Mouse (Mus musculus) layer of hippocampus, postnatal 25 days (tissue): ENCODE measurements around the gene Cct4. TPM values are rescaled to one million over a fixed set of nuclear protein-coding genes. Genes with fewer than 3 reads are reported as not detected.

Source experiments
- DNase-seq, 2 experiments: peaks; one replicate each; pipeline ENCODE4 v3.0.0; 2022; ENCODE audit warnings: mixed read lengths in 2 of 2, low spot score in 1 of 2; ENCODE audit errors: extremely low spot score in 1 of 2
- total RNA-seq, 2 experiments: library from RNA; stranded (reverse); gene quantifications; 2 replicates each; pipeline ENCODE4 v1.2.3; 2021

Cct4 gene
- total RNA-seq, 2 experiments from 2014 or later, result 99.5 to 114 TPM

DNA sequence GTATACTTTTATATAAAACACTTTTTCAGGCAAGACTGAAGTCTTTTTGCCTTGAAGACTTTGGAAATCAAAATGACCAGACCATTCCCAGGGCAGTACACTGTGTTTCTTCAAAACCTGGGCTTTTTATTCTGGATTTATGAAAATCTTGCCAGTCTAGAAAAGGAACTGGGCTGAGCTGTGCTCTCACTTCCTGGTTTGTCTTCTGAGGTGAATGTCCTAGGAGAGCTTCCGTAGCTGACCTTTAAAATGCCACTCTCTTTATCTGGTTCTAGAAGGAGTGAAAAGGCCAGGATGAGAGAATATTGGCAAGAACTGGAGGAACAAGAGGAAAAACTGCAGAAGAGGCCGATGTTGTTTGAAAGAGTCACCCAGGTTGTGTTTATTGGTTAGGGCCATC is 32.8 kb downstream of the Cct4 start:
- DNase-seq, result no peak

DNA sequence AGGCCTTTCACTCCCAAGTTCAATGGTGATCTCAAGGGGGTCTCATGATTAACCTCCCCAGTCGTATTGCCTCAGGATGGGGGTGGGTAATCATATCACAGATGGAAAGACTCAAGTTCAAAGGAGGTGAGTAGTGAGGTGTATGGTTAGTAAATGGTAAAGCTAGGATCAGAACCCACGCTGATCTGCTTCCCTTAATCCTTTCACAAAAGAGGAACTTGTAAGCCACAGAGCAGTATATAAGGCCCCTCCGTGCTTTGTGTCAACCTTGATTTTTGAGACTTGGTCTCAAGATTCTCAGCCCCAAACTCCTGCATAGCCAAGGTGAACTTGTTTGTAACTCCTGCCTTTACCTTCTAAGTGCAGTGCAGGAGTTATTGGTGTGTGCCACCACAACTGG is 33.9 kb downstream of the Cct4 start:
- no peak for DNase-seq

DNA sequence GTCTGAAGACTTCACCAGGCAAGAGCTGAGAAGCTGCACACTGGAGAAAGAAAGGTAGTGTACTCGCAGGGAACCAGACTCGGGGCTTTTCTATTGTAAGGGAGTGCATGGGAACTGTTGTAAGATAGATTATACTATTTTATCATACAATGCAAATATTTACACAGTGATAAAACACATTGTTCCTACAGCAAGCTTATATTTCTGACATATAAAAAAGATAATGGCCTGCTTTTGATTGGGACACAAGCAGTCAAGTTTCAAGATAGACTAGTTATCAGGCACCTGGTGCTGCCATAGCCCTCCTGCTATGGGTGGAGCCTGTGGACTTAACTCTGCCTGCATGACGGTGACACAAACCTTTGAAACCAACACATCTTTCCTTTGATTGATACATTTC is 38.6 kb downstream of the Cct4 start:
- DNase-seq, result no peak

DNA sequence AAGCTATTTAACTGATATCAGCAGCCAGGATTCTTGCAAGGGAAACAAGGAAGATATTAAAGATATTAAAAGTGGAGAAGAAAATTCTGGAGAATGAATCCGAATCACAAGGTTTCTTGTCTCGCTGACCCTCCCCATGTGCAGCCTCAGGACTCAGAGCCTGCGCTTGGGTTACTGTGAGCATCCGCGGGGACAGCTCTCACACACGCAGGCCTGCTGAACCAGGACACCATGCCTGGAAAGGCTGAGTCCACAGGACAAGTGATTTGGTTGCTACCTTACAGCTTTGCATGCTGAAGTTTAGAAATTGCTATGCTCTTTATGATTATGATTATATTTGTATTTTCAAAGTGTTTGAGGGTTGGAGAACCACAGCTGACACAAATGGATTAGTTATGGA is 39.1 kb downstream of the Cct4 start:
- DNase-seq, result no peak

DNA sequence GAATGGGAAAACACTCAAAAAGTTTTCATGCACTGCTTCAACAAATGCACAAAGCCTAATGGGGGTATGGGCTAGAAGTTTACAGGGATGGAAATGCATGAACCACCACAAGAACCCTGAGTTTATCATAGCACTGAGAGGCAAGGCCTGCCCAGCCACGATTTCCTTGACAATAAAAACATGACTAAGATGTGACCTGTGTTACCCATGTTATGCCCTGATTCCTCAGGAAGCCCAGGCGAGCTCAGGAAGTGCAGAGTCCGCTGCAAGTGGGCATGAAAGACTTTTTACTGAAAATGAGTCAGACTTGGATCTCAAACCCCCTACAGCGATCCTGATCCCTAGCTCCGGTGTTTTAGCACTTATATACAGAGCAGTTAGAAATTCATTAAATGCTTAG is 56.9 kb downstream of the Cct4 start:
- DNase-seq, result no peak

DNA sequence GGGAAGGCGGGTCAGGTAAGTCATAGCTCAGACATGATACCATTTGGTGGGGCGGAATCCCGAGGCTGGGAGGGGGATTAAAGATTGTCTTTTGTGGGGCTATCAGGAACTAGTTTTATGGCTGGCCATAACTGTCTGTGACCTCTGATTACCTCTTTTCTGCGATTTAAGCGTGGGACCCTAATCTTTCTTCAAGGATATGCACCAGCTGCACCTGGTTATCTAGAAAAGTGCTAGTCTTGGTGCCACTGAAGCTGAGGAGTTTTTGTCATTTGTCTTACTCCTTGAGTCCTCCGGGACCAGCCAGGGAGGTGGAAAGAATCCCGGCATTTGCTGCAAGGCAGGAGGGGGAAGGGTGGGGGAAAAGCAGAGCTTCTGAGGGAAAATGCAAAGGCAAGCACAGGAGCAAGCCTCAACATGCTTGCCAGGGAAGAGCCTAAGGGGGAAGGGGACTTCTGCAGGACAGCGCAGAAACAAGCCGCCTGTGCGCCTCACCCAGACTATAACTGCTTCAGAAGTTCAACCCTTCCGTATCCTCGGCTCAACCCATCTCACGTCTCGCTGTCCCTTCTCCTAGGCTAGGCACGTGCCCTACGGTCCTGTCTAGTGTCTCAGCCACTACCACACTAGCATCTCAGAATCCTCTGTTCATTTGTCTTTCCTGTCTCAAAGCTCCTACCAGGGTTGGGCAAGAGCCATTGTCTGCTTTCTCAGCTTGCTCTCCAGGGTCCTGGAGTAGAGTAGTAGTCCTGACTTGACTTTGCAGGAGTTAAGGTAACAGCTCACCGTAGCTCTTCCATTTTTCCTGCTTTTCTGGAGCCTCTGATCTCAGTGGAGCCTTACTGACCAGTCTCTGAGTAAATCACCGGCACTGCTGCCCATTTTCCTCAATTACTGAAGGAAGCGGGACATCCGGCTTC is 57.6 kb downstream of the Cct4 start:
- DNase-seq, result no peak

DNA sequence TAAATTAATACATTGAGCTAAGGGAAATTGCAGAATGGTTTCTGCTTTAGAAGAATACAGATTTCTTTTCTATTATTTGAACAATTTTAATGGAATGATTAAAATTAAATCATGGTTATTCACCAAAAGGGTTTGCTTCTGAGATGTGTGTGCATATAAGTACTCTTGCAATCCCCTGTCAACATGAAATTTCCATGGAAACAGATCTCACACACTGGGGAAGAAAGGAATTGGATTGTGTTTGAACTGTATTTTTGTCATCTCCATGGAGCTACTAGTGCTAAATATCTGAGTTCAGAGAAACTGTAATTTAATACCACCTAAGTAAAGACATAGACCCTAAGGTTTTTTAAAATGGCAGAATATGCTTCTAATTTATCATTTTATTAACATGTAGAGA is 59.3 kb downstream of the Cct4 start:
- DNase-seq, result no peak

DNA sequence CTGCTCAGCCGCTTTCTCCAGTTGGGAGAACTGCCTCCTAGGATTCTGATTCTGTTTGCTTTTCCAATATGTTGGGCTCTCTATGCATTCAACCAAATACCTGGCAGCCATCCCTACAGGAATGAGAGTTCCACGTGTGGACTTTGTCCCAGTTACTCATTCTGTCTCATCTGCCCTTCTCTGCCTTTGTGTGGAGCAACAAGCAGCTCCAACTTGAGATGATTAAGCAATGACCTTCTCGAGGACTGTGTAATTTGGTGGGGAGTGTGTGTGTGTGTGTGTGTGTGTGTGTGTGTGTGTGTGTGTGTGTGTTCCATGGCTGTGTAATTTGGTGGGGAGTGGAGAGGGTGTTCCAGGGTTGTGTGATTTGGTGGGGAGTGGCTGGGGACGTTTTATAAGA is 62.0 kb downstream of the Cct4 start:
- DNase-seq, result no peak

Other genes starting within 250 kb of the Cct4 start
- gene B3gnt2, start 129.6 kb upstream of the Cct4 start, total RNA-seq, result 10 to 100 TPM; 13.6 to 15.9 TPM
- 10 to 100 TPM; 56.5 to 61.7 TPM for gene Zrsr1, start 18.5 kb upstream of the Cct4 start, total RNA-seq
- gene Gm28048, start 8.4 kb upstream of the Cct4 start, total RNA-seq, result 10 to 100 TPM in 1 of 2 experiments, 1 to 10 TPM in 1; 9.5 to 10.4 TPM
- 10 to 100 TPM; 50.9 to 62.2 TPM for gene Commd1, start 8.1 kb upstream of the Cct4 start, total RNA-seq
- 1 to 10 TPM; 4.2 to 6.3 TPM for gene Fam161a, start 17.0 kb downstream of the Cct4 start, total RNA-seq